Mouse (Mus musculus) CH12.LX (cell line): ENCODE results near the gene Vps37d.

Experiments used
- KAT2A ChIP-seq: IDR thresholded peaks from 2 replicates; pipeline ENCODE4 v1.6.1; 2012; ENCODE audit warnings: low read length, improper control_type of control experiment, inconsistent platforms; ENCODE audit not compliant: insufficient replicate concordance
- RCOR1 ChIP-seq: conservative IDR thresholded peaks from 2 replicates; pipeline ENCODE4 v1.6.1; 2012; ENCODE audit warnings: low read depth, mild to moderate bottlenecking, inconsistent platforms, low read length, improper control_type of control experiment

- no peak for TF ChIP-seq RCOR1
- no peak for TF ChIP-seq KAT2A
These were observed 48.1 kb upstream of the Vps37d start for GRCm38 (mm10) chr5:135126121-135126520.
